Comparison of ENCODE assay signal across 8 mouse cellular contexts in genomic region chr3:142063536-142064226, GRCm38 (mm10).
A peak's percentile ranks its signal among the peaks of the same experiment; 100 is the strongest.
DNase-seq lines count a peak whose midpoint lies in the region; ATAC-seq and TF ChIP-seq lines count a peak whose summit lies in the region.

No protein-coding gene starts in this region.

- WGBS in forebrain, embryonic 14.5 days = 3% methylated on average over 12 of the region's 12 CpGs
- 31% methylated on average over 12 of the region's 12 CpGs for WGBS in kidney, postnatal 0 days
- 31% methylated on average over 12 of the region's 12 CpGs for WGBS in midbrain, embryonic 15.5 days

- no peaks in the 10 kb centered on the region for H3K27me3 ChIP-seq in forebrain, embryonic 14.5 days (replicated peaks; ENCODE audit: control insufficient read depth, insufficient read depth, low read length)
- no peaks in the 10 kb centered on the region for H3K27me3 ChIP-seq in kidney, postnatal 0 days (ENCODE audit: insufficient read depth, low read length)
- H3K27me3 ChIP-seq in midbrain, embryonic 15.5 days (replicated peaks) = no peaks in the 10 kb centered on the region

- H3K4me3 ChIP-seq in forebrain, embryonic 14.5 days (ENCODE audit: low read depth, low read length) = no peak overlapping the region
- H3K4me3 ChIP-seq in kidney, postnatal 0 days (replicated peaks; ENCODE audit: low read depth, low read length) = no peak overlapping the region
- no peak overlapping the region for H3K4me3 ChIP-seq in midbrain, embryonic 15.5 days

- H3K9me3 ChIP-seq in forebrain, embryonic 14.5 days (replicated peaks; ENCODE audit: control insufficient read depth, low read length) = no peaks in the 10 kb centered on the region
- H3K9me3 ChIP-seq in kidney, postnatal 0 days (replicated peaks; ENCODE audit: low read length) = no peaks in the 10 kb centered on the region
- H3K9me3 ChIP-seq in midbrain, embryonic 15.5 days = no peaks in the 10 kb centered on the region

- H3K4me1 ChIP-seq in forebrain, embryonic 14.5 days (ENCODE audit: control insufficient read depth, insufficient read depth, low read length) = peaks cover 10% of the 10 kb centered on the region
- H3K4me1 ChIP-seq in kidney, postnatal 0 days (replicated peaks; ENCODE audit: insufficient read depth, low read length) = 0 out of 2 replicates have a peak, but pooled peaks cover 4% of the 10 kb centered on the region
- H3K4me1 ChIP-seq in midbrain, embryonic 15.5 days = 0 out of 2 replicates have a peak, but pooled peaks cover 3% of the 10 kb centered on the region

- H3K4me2 ChIP-seq in forebrain, embryonic 14.5 days (ENCODE audit: low read length) = no peak overlapping the region
- H3K4me2 ChIP-seq in kidney, postnatal 0 days (ENCODE audit: low read length) = no peak overlapping the region
- no peak overlapping the region for H3K4me2 ChIP-seq in midbrain, embryonic 15.5 days

- H3K36me3 ChIP-seq in forebrain, embryonic 14.5 days (ENCODE audit: control insufficient read depth, insufficient read depth, low read length) = no peaks in the 10 kb centered on the region
- H3K36me3 ChIP-seq in kidney, postnatal 0 days (ENCODE audit: insufficient read depth, low read length) = no peaks in the 10 kb centered on the region
- no peaks in the 10 kb centered on the region for H3K36me3 ChIP-seq in midbrain, embryonic 15.5 days (replicated peaks)

- peak; percentile 91 for ATAC-seq in forebrain, embryonic 14.5 days
- ATAC-seq in kidney, postnatal 0 days (replicated peaks; ENCODE audit: low FRiP score, low read depth) = peak; percentile 46; the same call in 1 of the 2 replicates
- peak; percentile 73 for ATAC-seq in midbrain, embryonic 15.5 days (replicated peaks)

- TF ChIP-seq CTCF in kidney, postnatal 0 days (IDR thresholded peaks at IDR 0.05; ENCODE audit: low read depth) = no peak

- peak; percentile 15 for DNase-seq in adrenal gland, postnatal 10 days
- DNase-seq in adrenal gland, postnatal 14 days = no peak
- peak; percentile 88 for DNase-seq in forebrain, embryonic 14.5 days (ENCODE audit: low spot score)
- peak; percentile 79 for DNase-seq in kidney, postnatal 0 days (ENCODE audit: low spot score)
- DNase-seq in liver = no peak
- no peak for DNase-seq in right cerebral cortex, postnatal 25 days
- DNase-seq in heart, postnatal 4 days = no peak

- no peak overlapping the region; the same call in 1 of the 2 replicates for H3K27ac ChIP-seq in forebrain, embryonic 14.5 days (ENCODE audit: low read depth, low read length)
- no peak overlapping the region for H3K27ac ChIP-seq in kidney, postnatal 0 days
- H3K27ac ChIP-seq in midbrain, embryonic 15.5 days = no peak overlapping the region

- H3K9ac ChIP-seq in forebrain, embryonic 14.5 days (ENCODE audit: low read length) = no peak overlapping the region
- no peak overlapping the region for H3K9ac ChIP-seq in kidney, postnatal 0 days (ENCODE audit: low read depth, low read length)
- H3K9ac ChIP-seq in midbrain, embryonic 15.5 days = no peak overlapping the region

Comparison
In these comparisons a context has a peak if more than half of its experiments do, and no peak if none do; other contexts are left out.
1. DNase-seq: peak in adrenal gland, postnatal 10 days (single experiment), forebrain, embryonic 14.5 days (single experiment) and kidney, postnatal 0 days (single experiment); none in adrenal gland, postnatal 14 days (single experiment), liver (single experiment), right cerebral cortex, postnatal 25 days (single experiment) and heart, postnatal 4 days (single experiment).
2. Peak in every context shown above with its lines, with median percentiles within 50 percentile points of each other: ATAC-seq.